Mouse (Mus musculus): ENCODE measurements around the gene Klhl15.

GRCm38 (mm10) chrX:94235190-94235555 lies 774 bp downstream of the Klhl15 start:
- TF ChIP-seq CTCF (IDR thresholded peaks at IDR 0.05; ENCODE audit: low read depth) = no peak
- TF ChIP-seq EP300 (IDR thresholded peaks at IDR 0.05; ENCODE audit: low read depth) = no peak

All from liver, postnatal 0 days (tissue).